Mouse (Mus musculus) retina, postnatal 7 days (tissue): ENCODE measurements around the gene Dhdds.
"Not testable (repeated sequence)": the region's sequence is repeated elsewhere in the genome, so short reads cannot be mapped to it uniquely, and the experiment has no call there.

ENCODE experiments used
- DNase-seq: peaks from one replicate; pipeline ENCODE4 v3.0.0-alpha.2; 2012; ENCODE audit warnings: low read depth, low spot score

Dhdds gene

GRCm38 (mm10) chr4:134005581-134006358 lies 5.1 kb upstream of the Dhdds start:
- no peak for DNase-seq

DNA sequence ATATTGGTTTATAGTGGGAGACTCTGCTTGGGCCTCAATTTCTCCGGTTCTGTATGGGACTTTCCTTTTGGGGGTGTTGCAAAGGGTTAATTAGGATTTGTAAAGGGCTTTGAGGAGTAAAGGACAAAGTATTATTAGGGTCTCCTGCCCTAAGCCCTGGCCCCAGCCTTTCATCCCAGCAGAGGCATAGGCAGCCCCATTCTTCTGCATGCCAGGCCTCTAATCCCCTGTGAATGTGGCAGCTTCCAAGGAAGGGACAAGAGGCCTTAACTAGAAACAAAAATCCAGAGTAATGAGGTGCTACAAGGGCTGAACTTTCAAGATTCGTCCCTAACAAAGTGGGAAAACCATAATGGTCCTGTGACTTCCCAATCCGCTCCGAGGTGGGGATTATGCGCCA lies 2.2 kb upstream of the Dhdds start:
- DNase-seq, result no peak

- no peak for DNase-seq
These were observed 1.5 kb upstream of the Dhdds start for GRCm38 (mm10) chr4:134002246-134002645.

DNA sequence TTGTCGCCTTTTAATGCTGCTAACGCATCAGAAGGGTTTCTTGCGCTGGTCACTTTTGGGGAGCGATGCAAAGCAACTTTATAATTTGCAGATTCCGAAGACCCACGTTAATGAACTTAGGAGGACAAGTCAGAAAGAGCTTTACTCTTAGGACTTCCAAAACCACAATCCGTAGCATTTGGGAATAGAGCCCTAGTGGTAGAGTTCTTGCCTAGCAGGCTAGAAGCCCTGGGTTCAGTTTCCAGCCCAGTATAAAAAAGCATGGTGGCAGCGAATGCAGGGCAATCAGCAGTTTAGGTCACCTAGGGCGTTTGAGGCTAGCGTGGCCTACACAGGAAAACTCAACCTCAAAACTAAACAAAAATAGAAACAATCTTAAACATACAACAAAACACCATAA lies 992 bp upstream of the Dhdds start:
- no peak for DNase-seq

GRCm38 (mm10) chr4:133994697-133995096 lies 6.0 kb downstream of the Dhdds start:
- no peak for DNase-seq

GRCm38 (mm10) chr4:133991087-133991660 lies 9.5 kb downstream of the Dhdds start:
- no peak for DNase-seq

- DNase-seq, result no peak
These were observed 10.7 kb downstream of the Dhdds start for GRCm38 (mm10) chr4:133990035-133990434.

GRCm38 (mm10) chr4:133988289-133988688 lies 12.4 kb downstream of the Dhdds start:
- not testable (repeated sequence) for DNase-seq

DNA sequence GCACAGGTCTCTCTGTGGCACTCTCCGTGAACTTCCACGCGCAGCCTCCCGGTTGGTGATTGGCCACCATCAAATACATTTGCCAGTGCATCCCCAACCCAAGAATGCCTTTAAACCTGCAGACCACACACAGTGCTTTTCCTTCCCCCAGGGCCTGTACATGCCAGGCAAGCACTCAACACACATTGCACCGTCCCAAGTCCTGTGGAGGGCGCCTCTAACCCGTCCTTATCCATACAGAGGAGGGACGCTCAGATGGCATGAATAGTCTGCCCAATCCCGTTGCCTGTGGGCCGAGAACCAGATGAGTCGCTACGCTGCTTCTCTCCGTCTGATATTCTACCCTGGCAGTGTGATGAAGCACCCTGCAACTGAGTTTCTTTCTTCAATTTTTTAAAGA lies 17.8 kb downstream of the Dhdds start:
- no peak for DNase-seq

GRCm38 (mm10) chr4:133980496-133980895 lies 20.2 kb downstream of the Dhdds start:
- no peak for DNase-seq

- DNase-seq, result no peak
These were observed 22.6 kb downstream of the Dhdds start for GRCm38 (mm10) chr4:133978021-133978711.

- DNase-seq, result no peak
These were observed 29.0 kb downstream of the Dhdds start for GRCm38 (mm10) chr4:133971741-133972140.

DNA sequence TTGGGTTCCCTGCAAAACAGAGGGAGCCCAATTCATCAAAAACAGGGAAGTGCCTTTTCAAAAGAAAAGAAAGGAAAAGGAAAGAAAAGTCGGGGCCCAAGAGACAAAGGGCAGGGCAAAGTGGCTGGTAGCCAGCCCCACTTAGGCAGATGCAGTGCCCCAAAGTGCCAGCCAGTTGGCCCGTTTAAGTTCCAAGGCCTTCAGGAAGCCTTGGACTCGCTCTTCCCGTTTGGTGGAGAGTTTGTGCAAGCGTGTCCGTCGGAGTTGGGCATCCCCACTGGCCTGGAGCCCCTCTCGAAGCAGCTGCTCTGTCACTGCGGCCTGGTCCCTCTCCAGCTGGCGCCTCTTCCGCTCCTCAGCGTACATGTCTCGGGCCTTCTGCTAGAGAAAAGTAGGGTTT lies 29.8 kb downstream of the Dhdds start:
- DNase-seq, result no peak

DNA sequence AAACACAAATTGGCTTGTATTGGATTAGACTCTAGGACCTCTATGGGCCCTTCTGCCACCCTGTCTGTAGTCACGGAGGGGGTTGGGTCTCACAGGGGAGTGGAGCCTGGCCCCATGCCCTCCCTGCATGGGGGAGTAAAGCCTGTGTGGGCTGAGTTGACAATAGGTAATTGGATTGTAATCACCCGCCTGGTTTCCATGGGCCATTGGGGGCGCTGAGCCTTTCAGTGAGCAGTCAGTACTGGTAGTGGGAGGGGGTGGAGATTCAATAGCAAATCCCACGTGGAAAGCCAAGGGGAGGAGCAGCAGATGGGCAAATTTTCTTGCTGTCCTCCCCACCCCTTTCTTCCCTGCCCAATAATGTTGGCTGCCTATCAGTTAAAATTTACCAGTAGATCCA lies 30.5 kb downstream of the Dhdds start:
- DNase-seq, result peak; percentile 86

GRCm38 (mm10) chr4:133969114-133969770 lies 31.5 kb downstream of the Dhdds start:
- no peak for DNase-seq

- DNase-seq, result no peak
These were observed 32.4 kb downstream of the Dhdds start, which contains the start of gene Hmgn2 for GRCm38 (mm10) chr4:133968150-133968921. Gene Hmgn2, minus strand, starts transcription at chr4:133968650.

DNA sequence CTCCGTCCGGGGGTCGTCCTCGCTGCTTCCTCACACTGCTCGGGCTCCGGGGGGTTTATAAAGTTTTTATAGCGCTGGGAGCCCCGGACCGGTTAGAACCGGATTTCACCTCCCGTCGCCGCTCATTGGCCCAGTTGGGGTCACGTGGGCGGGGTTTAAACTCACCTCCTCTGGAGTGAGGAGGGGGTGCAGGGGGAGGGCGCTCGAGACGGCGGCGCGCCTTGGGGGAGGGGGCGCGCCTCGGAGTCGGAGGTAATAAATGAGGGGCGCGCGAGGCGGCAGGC lies 32.9 kb downstream of the Dhdds start:
- DNase-seq, result peak; percentile 93

DNA sequence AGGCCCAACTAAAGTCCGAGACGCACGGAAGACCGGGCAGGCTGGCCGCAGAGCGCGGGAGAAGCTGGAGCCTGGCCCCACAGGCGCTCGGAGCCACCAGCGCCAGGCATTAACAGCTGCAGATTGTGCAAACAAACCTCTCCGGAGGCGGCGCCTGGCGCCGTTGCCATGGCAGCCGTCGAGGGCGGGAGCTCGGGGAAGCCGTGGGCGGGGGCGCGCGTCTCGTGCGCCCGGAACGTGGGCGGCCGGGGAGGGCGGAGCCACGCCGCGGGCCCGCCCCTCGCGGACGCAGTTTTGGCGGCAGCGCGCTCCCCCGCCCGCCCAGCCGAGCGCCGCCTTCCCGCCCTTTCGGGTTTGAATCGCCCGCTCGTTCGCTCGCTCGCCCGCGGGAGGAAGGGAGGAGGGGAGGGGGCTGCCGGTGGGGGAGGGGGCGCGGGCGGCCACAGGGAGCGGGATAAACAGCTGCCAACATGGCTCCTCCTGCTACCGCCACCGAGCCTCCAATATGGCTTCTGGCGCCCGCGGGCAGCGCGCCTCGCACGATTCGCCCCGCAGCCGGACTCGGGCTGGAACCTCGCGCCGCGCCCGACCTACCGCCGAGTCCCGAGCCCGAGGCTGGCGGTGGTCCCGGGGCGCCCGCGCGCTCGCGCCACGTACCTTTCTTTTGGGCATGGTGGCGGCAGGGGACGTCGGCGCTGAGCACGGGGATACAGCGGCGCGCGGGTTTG lies 33.4 kb downstream of the Dhdds start:
- DNase-seq, result peak; percentile 94

- DNase-seq, result no peak
These were observed 34.3 kb downstream of the Dhdds start for GRCm38 (mm10) chr4:133966271-133966940.

GRCm38 (mm10) chr4:133962566-133962965 lies 38.2 kb downstream of the Dhdds start:
- DNase-seq, result no peak
